ENCODE assay signal across 8 mouse cellular contexts in the genomic region with DNA sequence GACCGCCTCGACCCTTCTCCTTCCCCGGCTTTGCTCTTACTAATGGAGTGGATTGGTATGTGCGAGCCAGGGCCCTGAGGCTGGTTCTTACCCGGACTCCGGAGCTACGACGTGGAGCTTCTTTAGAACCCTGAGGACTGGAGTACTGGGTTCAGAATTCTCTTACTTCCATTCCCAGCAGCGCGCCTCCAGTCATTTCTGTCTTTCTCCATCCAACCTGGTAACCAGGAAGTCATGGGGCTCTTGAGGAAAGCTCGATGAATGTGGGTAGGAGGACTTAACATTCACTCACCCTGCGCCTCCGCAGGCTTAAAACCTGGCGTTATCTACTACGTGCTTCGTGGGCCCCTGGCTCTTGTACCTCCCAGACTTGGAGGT. TPM values are rescaled to one million over a fixed set of nuclear protein-coding genes. Genes with fewer than 3 reads are reported as not detected.
DNase-seq lines count a peak whose midpoint lies in the region; ATAC-seq and TF ChIP-seq lines count a peak whose summit lies in the region.

No protein-coding gene starts in this region.

- DNase-seq in lung, postnatal 25 days (ENCODE audit: low spot score) = no peak
- DNase-seq in left cerebral cortex, postnatal 10 days (ENCODE audit: extremely low spot score in 1 of 2, low spot score in 2 of 2) = no peak
- DNase-seq in spleen, adult 12 weeks (ENCODE audit: low spot score) = no peak
- DNase-seq in cerebellum, adult 9-11 months = no peak

- no peak overlapping the region for H3K27ac ChIP-seq in lung, embryonic 16.5 days (ENCODE audit: low read length)
- H3K27ac ChIP-seq in embryonic fibroblast, embryonic 13.5 days (ENCODE audit: insufficient read depth, low read length) = no peak overlapping the region
- H3K27ac ChIP-seq in intestine, embryonic 16.5 days (ENCODE audit: low read length) = no peak overlapping the region
- no peak overlapping the region for H3K27ac ChIP-seq in neural tube, embryonic 13.5 days (replicated peaks)

- H3K4me3 ChIP-seq in lung, embryonic 16.5 days (ENCODE audit: low read length) = peak overlapping the region; percentile 67
- H3K4me3 ChIP-seq in embryonic fibroblast, embryonic 13.5 days (ENCODE audit: insufficient read depth, low read length) = peak overlapping the region; percentile 36; the same call in 1 of the 2 replicates
- H3K4me3 ChIP-seq in intestine, embryonic 16.5 days (ENCODE audit: low read length) = peak overlapping the region; percentile 67
- peak overlapping the region; percentile 68 for H3K4me3 ChIP-seq in neural tube, embryonic 13.5 days

- TF ChIP-seq CTCF in embryonic fibroblast, embryonic 13.5 days (IDR thresholded peaks at IDR 0.05; ENCODE audit: borderline replicate concordance, insufficient read depth, low read length) = no peak

- H3K36me3 ChIP-seq in lung, embryonic 16.5 days (ENCODE audit: control insufficient read depth, insufficient read depth, low read length) = no peaks in the 10 kb centered on the region
- H3K36me3 ChIP-seq in intestine, embryonic 16.5 days (ENCODE audit: control insufficient read depth, insufficient read depth, low read length) = no peaks in the 10 kb centered on the region
- H3K36me3 ChIP-seq in neural tube, embryonic 13.5 days = no peaks in the 10 kb centered on the region

- ATAC-seq in lung, embryonic 16.5 days (ENCODE audit: low read depth) = peak; percentile 1; the same call in 1 of the 2 replicates
- ATAC-seq in intestine, embryonic 16.5 days = peak; percentile 8
- ATAC-seq in neural tube, embryonic 13.5 days (ENCODE audit: low read depth) = 0 out of 2 replicates have a peak, but pooled peaks have one; percentile 2

- 2% methylated on average over 16 of the region's 16 CpGs for WGBS in lung, embryonic 16.5 days
- WGBS in intestine, embryonic 16.5 days = 4% methylated on average over 16 of the region's 16 CpGs
- WGBS in neural tube, embryonic 13.5 days = 2% methylated on average over 16 of the region's 16 CpGs

- peaks cover 11% of the 10 kb centered on the region for H3K27me3 ChIP-seq in lung, embryonic 16.5 days (ENCODE audit: control insufficient read depth, insufficient read depth, low read depth, low read length)
- H3K27me3 ChIP-seq in intestine, embryonic 16.5 days (replicated peaks; ENCODE audit: control insufficient read depth, insufficient read depth, low read length) = peaks cover 16% of the 10 kb centered on the region
- H3K27me3 ChIP-seq in neural tube, embryonic 13.5 days = peaks cover 61% of the 10 kb centered on the region

- H3K9me3 ChIP-seq in lung, embryonic 16.5 days (ENCODE audit: control insufficient read depth, low read length) = no peaks in the 10 kb centered on the region
- H3K9me3 ChIP-seq in intestine, embryonic 16.5 days (ENCODE audit: control insufficient read depth, low read length) = no peaks in the 10 kb centered on the region
- no peaks in the 10 kb centered on the region for H3K9me3 ChIP-seq in neural tube, embryonic 13.5 days

- H3K4me2 ChIP-seq in lung, embryonic 16.5 days (ENCODE audit: low read depth, low read length) = peak overlapping the region; percentile 98
- H3K4me2 ChIP-seq in intestine, embryonic 16.5 days (ENCODE audit: low read depth, low read length) = peak overlapping the region; percentile 96
- H3K4me2 ChIP-seq in neural tube, embryonic 13.5 days = peak overlapping the region; percentile 99

- H3K4me1 ChIP-seq in lung, embryonic 16.5 days (replicated peaks; ENCODE audit: control insufficient read depth, insufficient read depth, low read length) = peaks cover 13% of the 10 kb centered on the region
- H3K4me1 ChIP-seq in embryonic fibroblast, embryonic 13.5 days (ENCODE audit: control insufficient read depth, insufficient read depth, low read length) = no peaks in the 10 kb centered on the region
- peaks cover 7% of the 10 kb centered on the region; the same call in 1 of the 2 replicates for H3K4me1 ChIP-seq in intestine, embryonic 16.5 days (ENCODE audit: control insufficient read depth, insufficient read depth, low read length)
- peaks cover 12% of the 10 kb centered on the region for H3K4me1 ChIP-seq in neural tube, embryonic 13.5 days (replicated peaks)

- intact Hi-C loops in left cerebral cortex, postnatal 10 days (cut with DNase I) = no loop called here

- H3K9ac ChIP-seq in lung, embryonic 16.5 days (ENCODE audit: low read length) = peak overlapping the region; percentile 69
- H3K9ac ChIP-seq in intestine, embryonic 16.5 days (ENCODE audit: low read depth, low read length) = peak overlapping the region; percentile 66
- peak overlapping the region; percentile 77 for H3K9ac ChIP-seq in neural tube, embryonic 13.5 days

- TF ChIP-seq POLR2A in embryonic fibroblast, embryonic 13.5 days (IDR thresholded peaks at IDR 0.05; ENCODE audit: low read depth, low read length) = no peak

RNA-seq across cellular contexts. Expression of gene B3gnt7, which starts 1.2 kb away (rescaled TPM):
- polyA plus RNA-seq in lung, embryonic 16.5 days (2015; fragmentation: Nextera tagmentation; extraction: Ambion mirVana) = 4.5 and 4.7 TPM in 2 replicates
- 0.19 TPM in 1 of 2 replicates, not detected in the other for polyA plus RNA-seq in embryonic fibroblast, embryonic 13.5 days (2011; ENCODE audit: insufficient read length, low read depth, missing spikeins)
- 5.3 and 6.7 TPM in 2 replicates for polyA plus RNA-seq in intestine, embryonic 16.5 days (2015; fragmentation: Nextera tagmentation; extraction: Ambion mirVana)
- 3.3 and 4.2 TPM in 2 replicates for polyA plus RNA-seq in neural tube, embryonic 13.5 days (2015; fragmentation: Nextera tagmentation; extraction: Ambion mirVana)
- 1 to 10 TPM; 2.4 to 3.1 TPM for total RNA-seq in left cerebral cortex, postnatal 10 days (2021)

RNA-seq across cellular contexts. Expression of gene Ncl, which starts 55.3 kb away (rescaled TPM):
- polyA plus RNA-seq in lung, embryonic 16.5 days (2015; fragmentation: Nextera tagmentation; extraction: Ambion mirVana) = 315 and 344 TPM in 2 replicates
- 469 and 498 TPM in 2 replicates for polyA plus RNA-seq in embryonic fibroblast, embryonic 13.5 days (2011; ENCODE audit: insufficient read length, low read depth, missing spikeins)
- polyA plus RNA-seq in intestine, embryonic 16.5 days (2015; fragmentation: Nextera tagmentation; extraction: Ambion mirVana) = 355 and 416 TPM in 2 replicates
- polyA plus RNA-seq in neural tube, embryonic 13.5 days (2015; fragmentation: Nextera tagmentation; extraction: Ambion mirVana) = 213 and 222 TPM in 2 replicates
- total RNA-seq in left cerebral cortex, postnatal 10 days (2021) = 100 to 1,000 TPM; 177 to 184 TPM
